Mouse (Mus musculus): ENCODE data around the gene Cpsf4. TPM values are rescaled to one million over a fixed set of nuclear protein-coding genes. Genes with fewer than 3 reads are reported as not detected.
"Not testable (repeated sequence)": the region's sequence is repeated elsewhere in the genome, so short reads cannot be mapped to it uniquely, and the experiment has no call there.

Gene Cpsf4
- polyA plus RNA-seq (2012; ENCODE audit: insufficient read depth, insufficient read length, missing spikeins) = 7.7 and 10.4 TPM in 2 replicates

- Histone ChIP-seq H3K27ac (replicated peaks; ENCODE audit: low read depth, low read length) (peak within 1 kb of the TSS; percentile 70), H3K4me1 (ENCODE audit: control insufficient read depth, insufficient read depth, insufficient read length, low read length) (peaks cover 7% of the 10 kb centered on the region), H3K4me3 (ENCODE audit: insufficient read depth, low read depth, low read length) (peak within 1 kb of the TSS; percentile 82)
These were observed at the start of gene Cpsf4, which contains the start of gene Ptcd1 for GRCm38 (mm10) chr5:145166536-145167305. Gene Cpsf4 (plus strand): TSS chr5:145167213. Gene Ptcd1 (minus strand): TSS chr5:145167108.

GRCm38 (mm10) chr5:145118005-145118404 is 49.0 kb upstream of the Cpsf4 start:
- H3K27ac ChIP-seq (replicated peaks; ENCODE audit: low read depth, low read length) = no peak overlapping the region
- H3K4me1 ChIP-seq (ENCODE audit: control insufficient read depth, insufficient read depth, insufficient read length, low read length) = peaks cover 22% of the 10 kb centered on the region

GRCm38 (mm10) chr5:145118461-145118860 is 48.6 kb upstream of the Cpsf4 start:
- Histone ChIP-seq H3K4me1 (ENCODE audit: control insufficient read depth, insufficient read depth, insufficient read length, low read length) (peaks cover 22% of the 10 kb centered on the region), H3K27ac (replicated peaks; ENCODE audit: low read depth, low read length) (0 out of 2 replicates have a peak overlapping the region, but pooled peaks have one; percentile 29)

More at GRCm38 (mm10) chr5:145118005-145118404, 49.0 kb upstream of the Cpsf4 start:
- no peak overlapping the region for H3K4me3 ChIP-seq (ENCODE audit: insufficient read depth, low read depth, low read length)

GRCm38 (mm10) chr5:145119385-145119784 is 47.6 kb upstream of the Cpsf4 start:
- Histone ChIP-seq H3K4me1 (ENCODE audit: control insufficient read depth, insufficient read depth, insufficient read length, low read length) (peaks cover 22% of the 10 kb centered on the region), H3K27ac (replicated peaks; ENCODE audit: low read depth, low read length) (no peak overlapping the region), H3K4me3 (ENCODE audit: insufficient read depth, low read depth, low read length) (no peak overlapping the region)

More at GRCm38 (mm10) chr5:145118461-145118860, 48.6 kb upstream of the Cpsf4 start:
- H3K4me3 ChIP-seq (ENCODE audit: insufficient read depth, low read depth, low read length) = no peak overlapping the region

- Histone ChIP-seq H3K4me1 (ENCODE audit: control insufficient read depth, insufficient read depth, insufficient read length, low read length) (peaks cover 21% of the 10 kb centered on the region), H3K4me3 (ENCODE audit: insufficient read depth, low read depth, low read length) (no peak overlapping the region), H3K27ac (replicated peaks; ENCODE audit: low read depth, low read length) (no peak overlapping the region)
These were observed 46.1 kb upstream of the Cpsf4 start for GRCm38 (mm10) chr5:145120921-145121320.

- Histone ChIP-seq H3K4me1 (ENCODE audit: control insufficient read depth, insufficient read depth, insufficient read length, low read length) (peaks cover 12% of the 10 kb centered on the region), H3K4me3 (ENCODE audit: insufficient read depth, low read depth, low read length) (no peak overlapping the region), H3K27ac (replicated peaks; ENCODE audit: low read depth, low read length) (no peak overlapping the region)
These were observed 43.6 kb upstream of the Cpsf4 start for GRCm38 (mm10) chr5:145123396-145123795.

GRCm38 (mm10) chr5:145126580-145126979 is 40.4 kb upstream of the Cpsf4 start:
- H3K4me3 ChIP-seq (ENCODE audit: insufficient read depth, low read depth, low read length) = no peak overlapping the region
- H3K27ac ChIP-seq (replicated peaks; ENCODE audit: low read depth, low read length) = no peak overlapping the region
- H3K4me1 ChIP-seq (ENCODE audit: control insufficient read depth, insufficient read depth, insufficient read length, low read length) = no peaks in the 10 kb centered on the region; the same call in 1 of the 2 replicates

GRCm38 (mm10) chr5:145129124-145129523 is 37.9 kb upstream of the Cpsf4 start:
- Histone ChIP-seq H3K4me3 (ENCODE audit: insufficient read depth, low read depth, low read length) (no peak overlapping the region), H3K4me1 (ENCODE audit: control insufficient read depth, insufficient read depth, insufficient read length, low read length) (no peaks in the 10 kb centered on the region; the same call in 1 of the 2 replicates), H3K27ac (replicated peaks; ENCODE audit: low read depth, low read length) (no peak overlapping the region)

- not testable (repeated sequence) for H3K4me3 ChIP-seq (ENCODE audit: insufficient read depth, low read depth, low read length); H3K27ac ChIP-seq (replicated peaks; ENCODE audit: low read depth, low read length); H3K4me1 ChIP-seq (ENCODE audit: control insufficient read depth, insufficient read depth, insufficient read length, low read length)
These were observed 37.2 kb upstream of the Cpsf4 start for GRCm38 (mm10) chr5:145129773-145130172.

- no peak overlapping the region for H3K27ac ChIP-seq (replicated peaks; ENCODE audit: low read depth, low read length)
These were observed 36.8 kb upstream of the Cpsf4 start for GRCm38 (mm10) chr5:145130191-145130590.

GRCm38 (mm10) chr5:145130995-145131394 is 36.0 kb upstream of the Cpsf4 start:
- no peak overlapping the region for H3K27ac ChIP-seq (replicated peaks; ENCODE audit: low read depth, low read length)

More at GRCm38 (mm10) chr5:145130191-145130590, 36.8 kb upstream of the Cpsf4 start:
- Histone ChIP-seq H3K4me3 (ENCODE audit: insufficient read depth, low read depth, low read length) (no peak overlapping the region), H3K4me1 (ENCODE audit: control insufficient read depth, insufficient read depth, insufficient read length, low read length) (no peaks in the 10 kb centered on the region)

GRCm38 (mm10) chr5:145133275-145133674 is 33.7 kb upstream of the Cpsf4 start:
- not testable (repeated sequence) for H3K4me3 ChIP-seq (ENCODE audit: insufficient read depth, low read depth, low read length); H3K4me1 ChIP-seq (ENCODE audit: control insufficient read depth, insufficient read depth, insufficient read length, low read length); H3K27ac ChIP-seq (replicated peaks; ENCODE audit: low read depth, low read length)

More at GRCm38 (mm10) chr5:145130995-145131394, 36.0 kb upstream of the Cpsf4 start:
- no peak overlapping the region for H3K4me3 ChIP-seq (ENCODE audit: insufficient read depth, low read depth, low read length)
- no peaks in the 10 kb centered on the region for H3K4me1 ChIP-seq (ENCODE audit: control insufficient read depth, insufficient read depth, insufficient read length, low read length)

GRCm38 (mm10) chr5:145138836-145139235 is 28.2 kb upstream of the Cpsf4 start:
- Histone ChIP-seq H3K27ac (replicated peaks; ENCODE audit: low read depth, low read length) (no peak overlapping the region), H3K4me1 (ENCODE audit: control insufficient read depth, insufficient read depth, insufficient read length, low read length) (peaks cover 4% of the 10 kb centered on the region), H3K4me3 (ENCODE audit: insufficient read depth, low read depth, low read length) (peak overlapping the region; percentile 95)

GRCm38 (mm10) chr5:145139571-145140519 is 27.2 kb upstream of the Cpsf4 start, which contains the start of the genes Pdap1 and Bud31:
Gene Pdap1 (minus strand): TSS chr5:145140238.
Gene Bud31 (plus strand): TSS chr5:145140362.
- Histone ChIP-seq H3K27ac (replicated peaks; ENCODE audit: low read depth, low read length) (peak within 1 kb of the TSS; percentile 96), H3K4me3 (ENCODE audit: insufficient read depth, low read depth, low read length) (peak within 1 kb of the TSS; percentile 95), H3K4me1 (ENCODE audit: control insufficient read depth, insufficient read depth, insufficient read length, low read length) (peaks cover 4% of the 10 kb centered on the region)

- H3K4me1 ChIP-seq (ENCODE audit: control insufficient read depth, insufficient read depth, insufficient read length, low read length) = peaks cover 4% of the 10 kb centered on the region
- peak overlapping the region; percentile 87 for H3K27ac ChIP-seq (replicated peaks; ENCODE audit: low read depth, low read length)
- peak overlapping the region; percentile 80 for H3K4me3 ChIP-seq (ENCODE audit: insufficient read depth, low read depth, low read length)
These were observed 26.4 kb upstream of the Cpsf4 start for GRCm38 (mm10) chr5:145140611-145141010.

Measured in brown adipose tissue, adult 24 weeks (tissue).